Mouse (Mus musculus): ENCODE results near the gene Ezh1.
A peak's percentile ranks its signal among the peaks of the same experiment; 100 is the strongest.

Ezh1 gene

DNA sequence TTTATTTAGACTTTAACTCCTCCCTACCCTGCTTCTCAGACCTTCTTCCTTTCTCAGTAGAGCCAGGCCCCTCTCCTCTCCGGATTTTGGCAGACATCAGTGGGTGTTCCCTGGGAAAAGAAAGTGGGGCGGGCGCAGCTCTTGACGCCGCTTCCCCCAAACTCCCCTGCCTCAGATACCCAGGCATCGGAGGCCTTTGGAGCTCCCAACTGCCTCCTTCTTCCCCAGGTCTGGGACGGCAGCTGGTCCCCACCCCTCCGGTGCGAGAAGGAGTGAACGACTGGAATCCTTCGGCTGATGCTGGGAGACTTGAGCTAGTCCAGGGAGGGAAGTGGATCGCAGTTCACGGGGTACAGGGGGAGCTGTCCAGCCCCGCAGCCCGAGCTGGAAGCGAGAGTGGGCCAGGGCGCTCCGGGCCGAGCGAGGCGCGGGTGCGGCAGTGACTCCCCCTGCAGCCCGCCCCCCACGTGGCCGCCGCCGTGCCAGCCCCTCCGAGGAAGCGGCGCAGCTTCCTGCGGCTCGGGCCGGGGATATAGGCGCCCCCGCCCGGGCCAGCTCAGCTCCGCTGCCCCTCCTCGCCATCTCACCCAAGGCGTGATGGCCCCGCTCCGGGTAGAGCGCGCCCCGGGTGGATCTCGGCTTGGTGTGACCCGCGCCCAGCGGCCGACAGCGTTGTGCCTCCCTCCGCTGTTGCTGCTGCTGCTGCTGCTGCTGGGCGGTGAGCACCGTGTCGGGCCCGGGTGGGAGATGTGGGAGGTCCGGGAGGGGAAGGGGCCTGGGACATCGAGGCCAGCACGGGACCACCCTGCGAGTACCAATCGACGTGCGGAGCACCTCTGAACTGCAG is 19.8 kb upstream of the Ezh1 start, which contains the start of gene Ramp2:
Gene Ramp2 (plus strand): TSS at position 174 of the 847 bp plus-strand sequence.
- peak; percentile 41 to 59 for DNase-seq

DNA sequence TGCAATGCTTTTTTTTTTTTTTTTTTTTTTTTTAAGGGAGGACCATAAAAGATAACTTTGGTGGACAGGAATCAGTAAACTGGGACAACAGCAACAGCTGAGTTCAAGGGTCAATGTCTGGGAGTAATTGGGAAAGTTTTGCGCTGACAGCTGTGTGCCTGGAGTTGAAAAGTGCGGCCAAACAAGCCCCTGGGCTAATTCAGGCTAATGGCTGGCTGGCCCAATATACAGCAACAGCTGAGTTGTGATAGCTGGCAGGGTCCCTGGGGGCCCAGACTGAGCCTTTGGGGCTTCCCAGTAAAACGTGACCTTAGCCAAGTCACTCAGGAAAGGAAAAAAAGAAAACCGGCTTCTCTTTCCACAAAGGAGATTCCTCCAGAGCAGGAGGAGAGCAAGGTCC is 18.8 kb upstream of the Ezh1 start:
- DNase-seq, result no peak

DNA sequence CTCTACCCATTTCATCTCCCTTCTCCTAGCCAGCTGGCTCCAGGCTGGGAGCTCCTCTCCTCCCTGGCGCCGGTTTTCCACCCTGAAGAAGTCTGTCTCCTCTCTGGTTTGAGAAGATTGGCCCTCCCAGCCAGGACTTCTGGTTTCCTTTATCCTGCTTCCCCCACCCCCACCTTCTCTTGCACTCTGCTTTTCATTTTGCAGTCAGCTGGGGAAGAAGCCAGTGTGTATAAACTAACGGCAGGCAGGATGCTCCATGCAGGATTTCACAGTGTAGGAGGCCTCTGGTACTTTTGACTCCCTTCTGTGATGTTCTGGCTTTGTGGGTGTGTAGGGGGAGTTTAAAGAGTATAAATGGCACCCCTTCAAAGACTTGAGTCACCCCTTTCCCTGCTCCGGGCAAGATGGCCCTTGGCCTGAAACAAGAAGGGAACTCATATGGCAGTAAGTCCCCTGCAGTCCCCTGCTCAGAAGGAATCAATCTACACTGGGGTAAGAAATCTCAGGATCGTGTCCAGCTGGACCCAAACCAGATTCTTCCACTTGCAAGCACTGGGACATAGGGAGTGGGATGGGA is 11.9 kb upstream of the Ezh1 start:
- no peak for DNase-seq

DNA sequence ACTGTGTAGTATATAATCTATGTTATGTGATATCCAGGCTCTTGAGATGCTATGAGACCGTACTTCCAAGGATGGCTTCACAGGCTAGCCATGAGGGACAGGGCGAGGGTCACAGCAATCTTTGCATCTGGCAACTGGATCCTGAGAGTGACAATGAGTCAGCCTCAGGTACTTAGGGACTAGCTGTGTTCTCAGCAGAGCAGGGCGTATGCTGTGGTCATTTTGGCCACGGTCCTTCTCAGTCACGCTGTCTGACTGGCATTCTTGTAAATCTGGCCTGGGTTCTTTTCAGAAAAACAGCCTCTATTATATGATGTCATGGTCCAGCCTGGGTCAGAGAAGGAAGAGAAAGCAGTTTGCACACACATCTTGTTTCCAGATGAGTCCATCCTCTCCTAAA is 10.5 kb upstream of the Ezh1 start:
- no peak for DNase-seq

DNA sequence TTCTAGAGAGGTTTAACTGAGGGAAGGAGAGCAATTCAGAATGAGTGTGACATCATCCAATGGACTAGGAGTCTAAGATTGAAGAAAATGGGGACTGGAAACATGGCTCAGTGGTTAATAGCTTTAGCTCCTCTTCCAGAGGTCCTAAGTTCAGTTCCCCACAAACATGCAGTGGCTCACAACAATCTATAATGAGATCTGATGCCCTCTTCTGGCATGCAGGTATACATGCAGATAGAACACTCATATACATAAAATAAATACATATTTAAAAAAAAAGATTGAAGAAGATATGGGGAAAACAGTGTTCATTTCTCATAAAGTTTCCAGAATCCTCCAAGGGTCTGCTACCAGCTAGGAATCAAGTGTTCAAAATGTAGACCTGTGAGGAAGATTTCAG is 9.2 kb upstream of the Ezh1 start:
- DNase-seq, result no peak

DNA sequence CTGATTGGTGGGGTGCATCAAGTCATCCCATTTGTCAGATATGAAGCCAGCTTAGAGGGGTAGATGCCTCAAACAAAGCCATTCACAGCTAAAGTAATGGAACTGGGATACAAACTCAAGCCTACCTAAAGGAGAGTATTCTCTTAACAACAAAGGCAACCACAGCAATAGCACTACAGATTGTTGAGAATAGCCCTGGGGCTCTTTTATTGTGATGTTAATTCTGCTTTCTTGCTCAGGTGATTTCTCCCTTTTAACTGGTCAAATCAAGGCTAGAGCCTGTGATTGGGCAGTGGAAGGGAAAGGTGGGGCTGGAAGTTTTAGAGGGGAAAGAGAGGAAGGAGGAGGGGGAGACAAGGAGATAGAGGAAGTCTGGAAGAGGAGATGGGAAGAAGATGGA is 7.9 kb upstream of the Ezh1 start:
- no peak for DNase-seq

DNA sequence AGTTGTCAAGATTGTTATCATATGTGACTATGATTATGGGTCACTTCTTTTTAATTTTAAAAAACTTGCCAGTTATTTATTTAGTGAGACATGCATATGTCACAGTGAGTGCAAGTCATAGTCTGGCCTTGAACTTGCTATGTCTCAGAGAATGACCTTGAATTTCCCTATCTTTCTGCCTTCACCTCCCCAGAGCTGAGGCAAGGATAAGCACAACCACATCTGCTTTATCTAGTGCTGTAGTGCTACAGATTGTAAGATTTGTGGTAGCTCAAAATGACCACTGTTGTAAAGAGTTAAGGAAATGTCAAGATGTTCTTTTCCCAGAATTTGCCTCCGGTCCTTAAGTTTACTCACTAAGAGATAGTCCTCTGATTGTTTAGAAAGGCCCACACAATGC is 7.0 kb upstream of the Ezh1 start:
- no peak for DNase-seq

DNA sequence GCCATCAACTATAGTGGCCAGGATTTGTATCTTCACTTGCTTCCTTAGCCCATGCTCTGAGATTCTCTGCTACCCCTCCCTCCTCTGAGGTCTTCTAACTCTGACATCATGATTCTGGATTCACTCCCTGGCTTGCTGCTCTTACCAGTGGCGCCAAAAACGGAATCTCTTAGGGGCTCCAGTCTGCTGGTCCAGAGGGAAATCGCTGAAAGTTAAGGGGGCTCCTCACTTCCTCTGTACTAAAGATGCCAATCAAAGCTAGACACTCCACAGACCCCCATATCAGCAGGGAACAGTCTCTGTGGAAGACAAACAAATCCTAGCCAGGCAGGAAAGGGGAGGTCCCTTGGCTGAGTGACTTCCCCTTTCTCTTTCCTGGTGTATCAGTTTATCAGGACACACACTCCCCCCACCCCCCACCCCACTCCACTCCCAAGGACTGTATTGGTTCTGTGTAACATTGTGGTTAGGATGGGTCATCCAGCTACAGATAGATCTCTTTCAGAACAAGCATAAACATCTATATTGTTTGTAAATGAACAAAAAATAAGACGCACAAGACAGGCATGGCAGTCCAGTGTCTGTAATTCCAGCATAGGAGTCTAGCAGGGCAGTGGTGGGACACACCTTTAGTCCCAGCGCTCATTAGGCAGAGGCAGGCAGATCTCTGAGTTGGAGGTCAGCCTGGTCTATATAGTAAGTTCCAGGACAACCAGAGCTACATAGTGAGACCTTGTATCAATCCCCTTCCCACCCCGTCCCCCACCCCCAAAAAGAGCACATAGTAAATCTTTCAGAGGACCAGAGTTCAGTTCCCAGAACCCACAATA is 6.0 kb upstream of the Ezh1 start:
- no peak for DNase-seq

DNA sequence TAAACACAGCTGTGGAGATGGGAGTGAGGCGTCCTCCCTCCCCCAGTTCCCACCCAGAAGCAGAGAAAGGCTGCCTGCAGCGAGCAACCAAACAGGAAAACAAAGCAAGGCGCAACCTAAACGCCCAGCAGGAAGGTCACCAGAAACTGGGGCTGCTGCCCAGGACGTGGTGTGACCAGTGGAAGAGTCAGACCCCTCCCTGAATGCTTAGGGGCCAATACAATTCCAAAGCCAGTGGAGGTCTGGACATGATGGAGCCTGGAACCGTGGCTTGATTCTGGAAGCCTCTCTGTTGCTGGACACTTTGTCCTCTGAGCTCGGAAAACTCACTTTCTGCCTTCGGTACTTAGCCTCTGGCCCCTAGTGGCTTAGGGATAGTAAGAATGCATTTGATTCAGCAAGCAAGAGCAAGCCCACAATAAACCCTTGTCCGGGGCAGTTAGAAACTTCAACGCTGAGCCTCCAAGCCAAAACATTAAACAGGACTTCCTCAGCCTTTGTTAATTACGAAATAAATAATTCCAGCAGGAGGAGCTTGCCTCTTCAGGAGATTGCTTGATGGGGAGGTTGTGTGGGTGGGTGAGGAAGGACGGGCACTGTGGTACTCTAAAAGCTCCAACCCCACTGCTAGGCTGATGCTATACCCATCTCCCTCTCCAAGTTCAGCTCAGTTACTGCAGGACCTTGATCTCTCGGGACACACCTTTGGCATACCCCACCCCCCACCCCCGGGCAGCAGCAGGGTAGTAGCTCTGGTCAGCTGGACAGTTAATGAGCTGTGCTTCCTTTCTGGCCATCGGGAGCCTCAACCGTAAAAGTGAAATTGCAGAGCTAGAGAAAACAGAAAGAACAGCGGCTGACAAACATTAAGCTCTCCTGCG is 5.0 kb upstream of the Ezh1 start:
- no peak for DNase-seq

DNA sequence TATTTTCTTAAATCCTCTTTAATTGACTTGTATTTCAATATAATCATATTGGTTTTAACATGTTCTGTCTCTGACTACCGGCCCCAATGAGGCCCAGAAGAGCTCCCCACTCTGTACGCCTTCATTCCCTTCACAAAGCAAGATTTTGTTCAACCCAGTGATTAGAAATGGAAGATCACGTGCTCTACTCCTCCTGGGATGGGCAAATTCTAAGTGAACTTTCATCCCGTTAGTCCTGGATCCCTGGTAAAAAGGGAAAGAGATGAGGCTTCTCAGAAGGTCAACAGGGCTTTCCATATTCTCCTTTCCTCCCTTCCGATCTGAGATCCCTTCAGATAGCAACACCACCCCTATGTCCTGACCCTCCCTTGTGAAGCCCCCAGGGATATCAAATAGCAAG is 4.3 kb upstream of the Ezh1 start:
- no peak for DNase-seq

DNA sequence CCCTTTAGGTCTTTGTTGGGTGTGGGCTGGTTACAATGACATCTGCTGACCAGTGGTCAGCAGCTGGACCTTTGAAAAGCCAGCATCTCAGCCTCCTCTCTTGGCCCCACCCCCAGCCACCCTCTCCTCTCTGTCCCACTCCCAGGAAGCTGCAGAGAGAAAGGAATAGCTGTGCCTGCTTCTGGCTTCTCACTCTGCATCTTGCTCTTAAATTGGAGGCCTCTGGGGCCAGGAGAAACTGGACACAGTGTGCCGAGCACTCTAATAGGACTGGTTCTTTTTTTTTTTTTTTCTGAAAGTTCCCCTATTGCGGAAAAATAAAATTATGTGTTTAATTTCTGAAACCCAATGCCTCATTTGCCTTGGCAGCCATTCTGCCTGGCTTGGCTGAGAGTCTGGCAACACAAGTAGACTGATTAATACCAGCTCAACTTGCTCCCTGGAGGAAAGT is 3.8 kb upstream of the Ezh1 start:
- DNase-seq, result no peak

DNA sequence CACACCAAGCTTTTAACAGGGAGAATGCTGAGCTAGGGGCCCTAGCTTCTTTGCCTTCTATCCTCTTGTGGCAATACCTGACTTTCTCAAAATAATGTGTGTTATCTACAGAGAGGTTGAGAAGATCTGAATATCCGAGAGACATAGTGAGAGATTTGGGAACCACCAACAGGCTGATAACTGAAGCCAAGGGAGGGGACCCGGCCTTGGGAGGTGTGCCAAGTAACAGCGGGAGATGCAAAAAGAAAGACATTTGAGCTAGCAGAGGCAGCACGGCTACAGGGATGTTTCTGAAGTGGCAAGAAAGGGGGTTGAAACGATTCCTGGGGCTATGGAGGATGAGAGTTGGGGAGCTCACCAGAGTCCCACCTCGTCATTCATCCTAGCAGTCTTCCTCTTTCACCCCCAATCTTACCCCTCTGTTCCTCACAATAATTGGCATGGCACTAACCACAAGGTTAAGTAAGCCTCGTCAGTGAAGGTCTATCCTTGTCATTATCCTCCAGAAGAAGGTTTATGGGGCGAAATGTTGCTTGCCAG is 3.2 kb upstream of the Ezh1 start:
- no peak for DNase-seq

DNA sequence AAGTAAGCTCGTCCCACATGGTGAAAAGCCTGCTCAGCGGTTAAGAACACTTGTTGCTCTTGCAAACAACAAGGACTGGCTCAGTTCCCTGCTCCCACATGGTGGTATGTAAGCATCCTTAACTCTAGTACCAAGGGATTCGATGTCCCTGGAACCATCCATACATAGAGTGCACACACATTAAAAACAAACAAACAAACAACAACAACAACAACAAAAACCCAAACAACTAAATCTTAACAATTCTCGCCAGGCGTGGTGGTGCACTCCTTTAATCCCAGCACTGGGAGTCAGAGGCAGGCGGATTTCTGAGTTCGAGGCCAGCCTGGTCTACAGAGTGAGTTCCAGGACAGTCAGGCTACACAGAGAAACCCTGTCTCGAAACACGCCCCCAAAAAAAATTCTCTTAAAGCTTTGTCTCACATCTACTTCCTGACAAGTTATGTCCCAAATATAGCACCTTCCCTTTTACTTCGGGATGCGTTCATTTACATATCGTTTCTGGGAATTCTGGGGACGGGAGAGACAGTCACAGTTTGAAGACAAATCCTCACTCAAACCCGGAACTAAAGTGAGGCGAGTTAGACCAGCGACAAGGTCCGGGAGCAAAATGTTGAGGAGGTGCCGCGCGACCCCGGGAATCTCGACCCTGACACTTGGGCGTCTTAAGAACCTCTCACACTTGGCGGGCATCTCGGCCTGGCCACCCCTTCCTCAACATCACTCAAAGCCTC is 765 bp downstream of the Ezh1 start:
- no peak for DNase-seq

DNA sequence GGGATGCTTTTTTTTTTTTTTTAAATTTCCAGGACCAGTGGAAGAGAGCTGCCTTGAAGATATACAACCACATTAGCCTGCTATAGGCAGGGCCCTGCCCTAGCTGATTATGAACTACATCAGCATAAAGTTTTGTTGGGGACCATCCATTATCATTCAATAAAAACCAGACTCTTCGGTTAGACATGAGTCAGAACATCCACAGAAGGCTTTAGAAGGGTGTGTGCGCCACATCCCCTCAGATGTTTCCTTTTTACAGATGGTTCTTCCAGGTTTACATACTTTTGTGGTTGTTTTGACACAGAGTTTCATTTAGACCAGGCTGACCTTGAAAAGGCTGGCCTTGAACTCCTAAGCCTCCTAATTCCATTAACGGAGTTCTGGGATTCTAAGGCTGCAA is 1.9 kb downstream of the Ezh1 start:
- DNase-seq, result no peak

DNA sequence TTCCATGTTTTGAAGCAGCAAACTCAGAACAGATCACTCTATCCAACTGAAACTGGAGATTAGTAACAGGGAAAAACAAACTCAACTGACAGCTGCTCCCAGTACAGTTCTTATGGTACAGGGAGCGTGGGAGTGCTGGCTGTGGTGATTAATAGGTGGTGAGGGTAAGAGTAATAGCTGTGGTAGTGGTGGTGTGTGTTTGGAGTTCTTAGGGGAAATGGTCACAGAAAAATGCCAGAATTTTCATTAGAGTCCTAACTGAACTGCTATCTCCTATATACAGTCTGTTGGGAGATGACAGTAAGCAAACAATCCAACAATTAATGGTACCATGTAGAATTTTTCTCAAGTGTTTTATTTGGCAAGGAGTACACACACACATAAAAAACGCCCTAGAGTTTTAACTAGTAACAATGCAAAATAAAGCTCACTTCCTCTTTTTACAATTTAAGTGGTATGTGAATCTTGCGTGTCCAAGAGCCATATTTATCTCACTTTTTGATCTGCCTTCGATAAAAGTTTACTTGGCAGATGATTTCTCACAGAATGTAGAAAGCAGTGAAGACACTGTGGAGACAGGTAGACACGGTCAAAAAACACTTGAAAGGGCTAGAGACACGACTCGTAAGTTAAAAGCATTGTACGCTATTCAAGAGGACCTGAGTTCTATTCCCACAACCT is 4.8 kb downstream of the Ezh1 start:
- no peak for DNase-seq

DNA sequence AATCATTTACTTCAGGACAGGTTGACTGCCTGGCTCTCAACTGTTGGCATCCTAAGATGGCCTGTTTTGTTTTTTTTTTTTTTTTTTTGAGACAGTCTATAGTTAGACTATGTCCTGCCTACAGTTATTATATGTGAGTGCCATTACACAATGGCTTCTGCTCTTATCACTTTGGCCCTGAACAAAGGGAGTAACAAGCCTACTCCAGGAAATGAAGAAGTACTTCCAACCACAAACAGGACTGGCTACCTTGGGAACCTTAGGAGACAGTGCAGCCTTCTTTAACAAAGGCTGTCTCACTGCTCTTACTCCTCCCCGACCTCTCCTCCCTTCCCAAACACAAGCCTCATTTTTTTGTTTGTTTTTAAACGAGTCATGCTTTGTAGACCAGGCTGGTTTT is 5.4 kb downstream of the Ezh1 start:
- DNase-seq, result no peak

DNA sequence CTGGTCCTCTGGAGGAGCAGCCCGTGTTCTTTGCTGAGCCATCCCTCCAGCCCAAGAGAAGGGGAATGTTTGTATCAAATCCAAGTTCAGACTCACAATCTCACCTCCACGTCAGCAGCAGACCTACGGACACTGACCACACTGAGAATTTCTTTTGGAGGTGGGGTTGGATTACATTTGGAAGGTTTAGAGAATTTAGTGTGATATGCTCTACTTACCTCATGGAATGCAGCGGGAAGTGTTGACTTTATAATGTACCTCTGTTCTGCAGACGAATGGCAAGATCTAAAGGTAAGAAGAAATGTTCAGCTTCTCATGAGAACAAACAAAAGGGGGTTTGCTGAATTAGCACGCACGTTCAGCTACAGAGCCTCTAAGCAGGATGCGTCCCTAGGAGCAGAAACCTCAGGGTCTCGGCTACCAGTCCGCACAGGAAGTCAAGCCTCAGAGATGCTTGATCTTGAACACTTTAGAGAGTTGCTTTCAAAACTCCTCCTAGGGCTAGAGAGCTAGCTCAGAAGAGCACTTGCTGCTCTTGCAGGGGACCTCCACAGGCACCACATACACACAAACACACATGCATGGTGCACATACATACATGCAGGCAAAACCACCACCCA is 7.7 kb downstream of the Ezh1 start:
- DNase-seq, result peak; percentile 29 to 59

DNA sequence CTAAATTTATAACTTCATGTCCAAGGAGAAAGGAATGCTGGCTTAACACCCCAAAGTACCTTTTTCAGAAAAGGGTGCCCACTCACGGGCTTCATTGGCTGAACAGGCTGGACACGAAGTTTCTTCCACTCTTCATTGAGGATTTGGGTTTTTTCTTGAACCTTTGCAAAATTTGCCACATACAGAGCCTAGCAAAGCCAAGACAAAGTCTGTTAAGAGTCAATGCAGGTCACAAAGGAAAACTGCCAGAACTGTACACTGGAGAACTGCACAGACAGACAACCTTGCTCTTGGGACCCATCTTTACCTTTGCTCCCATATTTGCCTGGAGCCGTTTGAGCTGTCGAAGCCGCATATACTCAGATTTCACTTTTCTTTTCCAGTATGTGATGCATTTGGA is 9.3 kb downstream of the Ezh1 start:
- DNase-seq, result no peak

DNA sequence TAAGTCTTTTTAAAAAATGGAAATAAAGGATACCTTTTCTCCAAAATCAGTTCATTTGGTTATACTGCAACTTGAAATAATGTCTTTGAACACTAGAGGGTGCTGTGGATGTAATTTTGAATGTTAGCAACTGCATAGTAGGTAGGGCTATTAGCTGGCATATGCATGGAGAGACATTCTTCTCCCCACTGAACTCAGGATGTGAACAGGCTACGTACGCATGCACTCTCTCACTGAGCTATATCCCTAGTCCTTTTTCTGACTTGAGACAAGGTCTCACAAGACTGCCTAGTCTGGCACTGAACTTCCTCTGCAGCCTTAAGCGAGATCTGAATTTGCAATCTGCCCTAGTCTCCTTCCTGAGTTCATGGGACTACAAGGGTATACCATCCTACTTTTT is 14.3 kb downstream of the Ezh1 start:
- no peak for DNase-seq

DNA sequence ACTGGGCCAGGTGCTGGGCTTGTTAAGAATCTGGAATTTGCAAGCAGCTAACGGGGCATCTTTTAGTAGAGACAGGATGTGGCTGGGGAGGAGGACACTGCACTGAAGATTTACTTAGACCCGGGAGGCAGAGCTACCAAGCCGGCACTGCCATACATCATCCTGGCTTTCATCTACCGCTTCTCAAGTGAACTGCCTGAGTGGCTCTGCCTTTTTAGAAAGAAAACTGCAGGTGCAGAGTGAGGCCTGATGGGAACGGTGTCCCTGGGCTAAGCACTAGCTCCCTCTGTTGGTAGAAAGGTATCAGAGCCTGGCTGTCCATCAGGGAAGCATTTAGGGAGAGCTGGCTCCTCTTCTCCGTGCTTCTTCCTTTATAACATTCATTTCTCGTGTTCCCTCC is 25.3 kb downstream of the Ezh1 start:
- peak; percentile 50 to 75 for DNase-seq

DNA sequence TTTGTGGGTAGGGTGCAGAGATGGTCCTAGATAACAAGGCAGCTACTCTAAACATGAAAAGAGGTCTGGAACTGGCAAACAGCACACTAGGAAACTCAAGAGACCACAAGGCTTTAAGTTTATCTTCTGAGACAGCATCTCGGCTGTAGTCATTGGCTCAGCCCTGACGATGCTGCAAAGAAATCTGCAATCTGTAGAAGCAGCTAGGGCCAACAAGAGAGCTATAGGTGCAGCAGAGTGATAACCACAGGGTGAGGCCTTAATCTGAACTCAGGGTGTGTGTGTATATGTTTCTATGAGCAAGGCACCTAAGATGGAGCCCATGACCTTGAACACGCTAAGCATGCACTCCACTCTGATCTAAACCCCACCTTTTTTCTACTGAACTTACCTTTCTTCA is 26.7 kb downstream of the Ezh1 start:
- DNase-seq, result no peak
